Mouse (Mus musculus): Measurements from ENCODE around the gene Cdh20.
A peak's percentile ranks its signal among the peaks of the same experiment; 100 is the strongest.

- TF ChIP-seq POLR2A (IDR thresholded peaks at IDR 0.05; ENCODE audit: low read depth, low read length) (no peak), CTCF (conservative IDR thresholded peaks at IDR 0.05; ENCODE audit: insufficient read depth, insufficient read length, low read depth, low read length) (peak; percentile 73)
Observed at GRCm38 (mm10) chr1:104944470-104945109, 176.3 kb downstream of the Cdh20 start.

Measured in kidney, adult 2 months (tissue).